Mouse (Mus musculus): Measurements from ENCODE around the gene Tfap4.
"Not testable (repeated sequence)": the region's sequence is repeated elsewhere in the genome, so short reads cannot be mapped to it uniquely, and the experiment has no call there.

Tfap4 gene

GRCm38 (mm10) chr16:4552829-4553550 is 6.7 kb downstream of the Tfap4 start:
- peak; percentile 45 for DNase-seq (ENCODE audit: low read depth)

- no peak for DNase-seq (ENCODE audit: low read depth)
These were observed 7.8 kb downstream of the Tfap4 start for GRCm38 (mm10) chr16:4551885-4552284.

- DNase-seq (ENCODE audit: low read depth): peak; percentile 78
These were observed 8.6 kb downstream of the Tfap4 start for GRCm38 (mm10) chr16:4551056-4551455.

- peak; percentile 52 for DNase-seq (ENCODE audit: low read depth)
These were observed 10.5 kb downstream of the Tfap4 start for GRCm38 (mm10) chr16:4548953-4549688.

GRCm38 (mm10) chr16:4547611-4548010 is 12.0 kb downstream of the Tfap4 start:
- no peak for DNase-seq (ENCODE audit: low read depth)

- no peak for DNase-seq (ENCODE audit: low read depth)
These were observed 12.8 kb downstream of the Tfap4 start for GRCm38 (mm10) chr16:4546838-4547237.

GRCm38 (mm10) chr16:4544845-4545244 is 14.8 kb downstream of the Tfap4 start:
- DNase-seq (ENCODE audit: low read depth): no peak

- no peak for DNase-seq (ENCODE audit: low read depth)
These were observed 16.4 kb downstream of the Tfap4 start for GRCm38 (mm10) chr16:4543266-4543665.

- DNase-seq (ENCODE audit: low read depth): no peak
These were observed 17.3 kb downstream of the Tfap4 start for GRCm38 (mm10) chr16:4542236-4542774.

- peak; percentile 98 for DNase-seq (ENCODE audit: low read depth)
These were observed 18.0 kb downstream of the Tfap4 start, which contains the start of gene Srl for GRCm38 (mm10) chr16:4541501-4542198. Gene Srl (minus strand): TSS chr16:4541816.

GRCm38 (mm10) chr16:4541033-4541432 is 18.6 kb downstream of the Tfap4 start:
- DNase-seq (ENCODE audit: low read depth): no peak

GRCm38 (mm10) chr16:4540064-4540775 is 19.4 kb downstream of the Tfap4 start:
- no peak for DNase-seq (ENCODE audit: low read depth)

GRCm38 (mm10) chr16:4539521-4539920 is 20.1 kb downstream of the Tfap4 start:
- no peak for DNase-seq (ENCODE audit: low read depth)

- no peak for DNase-seq (ENCODE audit: low read depth)
These were observed 21.9 kb downstream of the Tfap4 start for GRCm38 (mm10) chr16:4537616-4538358.

GRCm38 (mm10) chr16:4527373-4527772 is 32.3 kb downstream of the Tfap4 start:
- not testable (repeated sequence) for DNase-seq (ENCODE audit: low read depth)

- no peak for DNase-seq (ENCODE audit: low read depth)
These were observed 36.2 kb downstream of the Tfap4 start for GRCm38 (mm10) chr16:4523313-4524004.

GRCm38 (mm10) chr16:4522879-4523278 is 36.8 kb downstream of the Tfap4 start:
- no peak for DNase-seq (ENCODE audit: low read depth)

- DNase-seq (ENCODE audit: low read depth): no peak
These were observed 37.7 kb downstream of the Tfap4 start for GRCm38 (mm10) chr16:4521735-4522530.

GRCm38 (mm10) chr16:4521074-4521667 is 38.5 kb downstream of the Tfap4 start:
- no peak for DNase-seq (ENCODE audit: low read depth)
